Mouse (Mus musculus): Measurements from ENCODE around the gene Olfr1396. TPM values are rescaled to one million over a fixed set of nuclear protein-coding genes. Genes with fewer than 3 reads are reported as not detected.

Olfr1396 gene
- polyA plus RNA-seq, 1 experiment from 2014 or later = not detected

DNA sequence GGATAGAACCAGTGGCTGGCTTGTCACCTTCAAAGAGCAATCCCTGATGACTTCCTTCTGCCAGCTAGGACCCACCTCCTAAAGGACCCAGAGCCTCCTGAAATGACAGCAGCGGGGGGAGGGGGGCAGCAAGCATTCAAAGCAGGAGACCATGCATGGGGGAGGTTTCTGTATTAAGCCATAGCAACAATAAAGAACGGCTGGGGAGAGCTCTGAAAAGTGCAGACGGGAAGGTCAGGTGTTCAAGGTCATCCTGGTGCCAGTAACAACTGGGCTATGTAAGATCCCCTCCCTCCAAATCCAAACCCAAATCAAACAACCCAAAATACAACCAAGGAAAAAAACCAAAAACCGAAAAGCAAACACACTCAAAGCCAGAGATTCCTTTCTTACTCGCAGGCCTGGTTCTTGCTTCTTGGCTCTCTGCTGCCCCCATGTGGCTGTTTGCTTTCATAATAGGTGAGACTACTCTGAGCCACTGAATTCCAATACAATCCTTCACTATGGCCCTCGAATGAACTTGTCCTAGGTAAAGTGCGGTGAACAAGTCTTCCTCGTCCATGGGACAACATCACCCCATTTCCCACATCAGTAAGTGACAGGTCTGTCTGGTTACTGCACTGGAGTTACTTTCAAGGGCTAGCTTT is 11.5 kb downstream of the Olfr1396 start:
- H3K27me3 ChIP-seq (ENCODE audit: insufficient read depth, low read length) = no peaks in the 10 kb centered on the region
- H3K9me3 ChIP-seq (replicated peaks; ENCODE audit: low read length) = no peaks in the 10 kb centered on the region
- no peaks in the 10 kb centered on the region for H3K36me3 ChIP-seq (ENCODE audit: insufficient read depth, low read length)
- H3K4me2 ChIP-seq (ENCODE audit: low read length) = peak overlapping the region; percentile 14; the same call in 1 of the 2 replicates
- peak; percentile 93 for DNase-seq (ENCODE audit: low spot score)
- no peak overlapping the region; the same call in 1 of the 2 replicates for H3K9ac ChIP-seq (ENCODE audit: low read depth, low read length)
- peak; percentile 94 for TF ChIP-seq CTCF (IDR thresholded peaks at IDR 0.05; ENCODE audit: low read depth)
- no peaks in the 10 kb centered on the region for H3K4me1 ChIP-seq (replicated peaks; ENCODE audit: insufficient read depth, low read length)
- peak; percentile 45; the same call in 1 of the 2 replicates for ATAC-seq (replicated peaks; ENCODE audit: low FRiP score, low read depth)
- 10% methylated on average over 8 of the region's 8 CpGs for WGBS
- no peak overlapping the region for H3K4me3 ChIP-seq (replicated peaks; ENCODE audit: low read depth, low read length)
- H3K27ac ChIP-seq = no peak overlapping the region

DNA sequence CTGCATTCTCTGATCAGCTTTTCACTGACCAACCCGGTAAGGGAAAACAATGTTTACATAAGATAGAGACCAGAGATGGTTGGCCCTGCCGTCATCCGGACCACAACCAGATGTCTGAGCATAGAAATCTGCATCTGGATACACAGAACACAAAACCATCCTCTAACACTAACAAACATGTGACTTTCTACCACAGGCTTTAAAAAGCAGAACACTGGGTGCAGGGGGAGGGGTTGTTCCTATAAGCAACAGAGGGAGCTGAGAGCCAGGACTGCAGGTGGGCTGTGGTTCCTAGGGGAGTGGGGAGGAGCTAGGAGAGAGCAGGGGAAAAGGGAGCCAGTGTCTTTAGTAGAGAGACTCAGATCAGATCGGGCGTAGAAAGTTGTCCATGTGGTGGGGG is 13.2 kb downstream of the Olfr1396 start:
- ATAC-seq (replicated peaks; ENCODE audit: low FRiP score, low read depth) = no peak

GRCm38 (mm10) chr11:49100409-49100808 is 14.3 kb downstream of the Olfr1396 start:
- no peak overlapping the region for H3K4me3 ChIP-seq (replicated peaks; ENCODE audit: low read depth, low read length)
- DNase-seq (ENCODE audit: low spot score) (no peak), ATAC-seq (replicated peaks; ENCODE audit: low FRiP score, low read depth) (no peak)
- H3K4me1 ChIP-seq (replicated peaks; ENCODE audit: insufficient read depth, low read length) = no peaks in the 10 kb centered on the region
- H3K9ac ChIP-seq (ENCODE audit: low read depth, low read length) = no peak overlapping the region
- 90% methylated on average over 3 of the region's 3 CpGs for WGBS
- H3K27ac ChIP-seq = no peak overlapping the region
- no peaks in the 10 kb centered on the region for H3K27me3 ChIP-seq (ENCODE audit: insufficient read depth, low read length)
- H3K36me3 ChIP-seq (ENCODE audit: insufficient read depth, low read length) = no peaks in the 10 kb centered on the region
- no peak for TF ChIP-seq CTCF (IDR thresholded peaks at IDR 0.05; ENCODE audit: low read depth)
- no peak overlapping the region for H3K4me2 ChIP-seq (ENCODE audit: low read length)
- H3K9me3 ChIP-seq (replicated peaks; ENCODE audit: low read length) = no peaks in the 10 kb centered on the region

More for the DNA sequence above, 13.2 kb downstream of the Olfr1396 start:
- Histone ChIP-seq H3K9ac (ENCODE audit: low read depth, low read length) (no peak overlapping the region), H3K9me3 (replicated peaks; ENCODE audit: low read length) (no peaks in the 10 kb centered on the region), H3K4me3 (replicated peaks; ENCODE audit: low read depth, low read length) (no peak overlapping the region), H3K4me2 (ENCODE audit: low read length) (no peak overlapping the region), H3K27ac (no peak overlapping the region), H3K27me3 (ENCODE audit: insufficient read depth, low read length) (no peaks in the 10 kb centered on the region), H3K36me3 (ENCODE audit: insufficient read depth, low read length) (no peaks in the 10 kb centered on the region), H3K4me1 (replicated peaks; ENCODE audit: insufficient read depth, low read length) (no peaks in the 10 kb centered on the region)
- 66% methylated on average over 5 of the region's 5 CpGs for WGBS
- TF ChIP-seq CTCF (IDR thresholded peaks at IDR 0.05; ENCODE audit: low read depth) = no peak
- DNase-seq (ENCODE audit: low spot score) = no peak

DNA sequence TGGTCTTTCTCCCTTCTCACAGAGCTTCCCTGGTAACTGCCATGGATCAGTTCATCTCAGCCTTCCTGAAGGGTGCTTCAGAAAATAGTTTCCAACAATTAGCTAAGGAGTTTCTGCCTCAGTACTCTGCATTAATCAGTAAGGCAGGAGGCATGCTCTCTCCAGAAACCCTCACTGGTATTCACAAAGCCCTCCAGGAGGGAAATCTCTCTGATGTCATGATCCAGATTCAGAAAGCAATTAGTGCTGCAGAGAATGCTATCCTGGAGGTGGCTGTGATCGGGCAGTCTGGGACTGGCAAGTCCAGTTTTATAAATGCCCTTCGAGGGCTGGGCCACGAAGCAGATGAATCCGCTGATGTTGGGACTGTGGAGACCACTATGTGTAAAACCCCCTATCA is 19.3 kb downstream of the Olfr1396 start:
- no peaks in the 10 kb centered on the region for H3K27me3 ChIP-seq (ENCODE audit: insufficient read depth, low read length)
- DNase-seq (ENCODE audit: low spot score) = no peak
- no peak overlapping the region for H3K9ac ChIP-seq (ENCODE audit: low read depth, low read length)
- 84% methylated on average over 4 of the region's 4 CpGs for WGBS
- H3K4me1 ChIP-seq (replicated peaks; ENCODE audit: insufficient read depth, low read length) = no peaks in the 10 kb centered on the region
- H3K9me3 ChIP-seq (replicated peaks; ENCODE audit: low read length) = no peaks in the 10 kb centered on the region
- no peak for TF ChIP-seq CTCF (IDR thresholded peaks at IDR 0.05; ENCODE audit: low read depth)
- H3K4me3 ChIP-seq (replicated peaks; ENCODE audit: low read depth, low read length) = no peak overlapping the region
- no peak for ATAC-seq (replicated peaks; ENCODE audit: low FRiP score, low read depth)
- H3K4me2 ChIP-seq (ENCODE audit: low read length) = no peak overlapping the region
- H3K36me3 ChIP-seq (ENCODE audit: insufficient read depth, low read length) = no peaks in the 10 kb centered on the region
- H3K27ac ChIP-seq = no peak overlapping the region

- H3K4me2 ChIP-seq (ENCODE audit: low read length) = no peak overlapping the region
- no peak overlapping the region for H3K27ac ChIP-seq
- no peaks in the 10 kb centered on the region for H3K36me3 ChIP-seq (ENCODE audit: insufficient read depth, low read length)
- ATAC-seq (replicated peaks; ENCODE audit: low FRiP score, low read depth) (no peak), DNase-seq (ENCODE audit: low spot score) (no peak)
- H3K4me1 ChIP-seq (replicated peaks; ENCODE audit: insufficient read depth, low read length) = no peaks in the 10 kb centered on the region
- 86% methylated on average over 6 of the region's 6 CpGs for WGBS
- H3K9ac ChIP-seq (ENCODE audit: low read depth, low read length) = no peak overlapping the region
- H3K27me3 ChIP-seq (ENCODE audit: insufficient read depth, low read length) = no peaks in the 10 kb centered on the region
- no peak for TF ChIP-seq CTCF (IDR thresholded peaks at IDR 0.05; ENCODE audit: low read depth)
- H3K9me3 ChIP-seq (replicated peaks; ENCODE audit: low read length) = no peaks in the 10 kb centered on the region
- no peak overlapping the region for H3K4me3 ChIP-seq (replicated peaks; ENCODE audit: low read depth, low read length)
Observed at GRCm38 (mm10) chr11:49093861-49094660, 20.6 kb downstream of the Olfr1396 start.

- no peaks in the 10 kb centered on the region for H3K36me3 ChIP-seq (ENCODE audit: insufficient read depth, low read length)
- no peaks in the 10 kb centered on the region for H3K9me3 ChIP-seq (replicated peaks; ENCODE audit: low read length)
- no peak overlapping the region for H3K9ac ChIP-seq (ENCODE audit: low read depth, low read length)
- ATAC-seq (replicated peaks; ENCODE audit: low FRiP score, low read depth) (no peak), DNase-seq (ENCODE audit: low spot score) (no peak)
- 85% methylated on average over 2 of the region's 2 CpGs for WGBS
- TF ChIP-seq CTCF (IDR thresholded peaks at IDR 0.05; ENCODE audit: low read depth) = no peak
- no peaks in the 10 kb centered on the region for H3K4me1 ChIP-seq (replicated peaks; ENCODE audit: insufficient read depth, low read length)
- H3K4me2 ChIP-seq (ENCODE audit: low read length) = no peak overlapping the region
- no peak overlapping the region for H3K4me3 ChIP-seq (replicated peaks; ENCODE audit: low read depth, low read length)
- H3K27me3 ChIP-seq (ENCODE audit: insufficient read depth, low read length) = no peaks in the 10 kb centered on the region
- no peak overlapping the region for H3K27ac ChIP-seq
Observed at GRCm38 (mm10) chr11:49092786-49093185, 21.9 kb downstream of the Olfr1396 start.

All from kidney, postnatal 0 days (tissue).